Mouse (Mus musculus) midbrain, embryonic 16.5 days (tissue): Measurements from ENCODE around the gene Fam104a. TPM values are rescaled to one million over a fixed set of nuclear protein-coding genes. Genes with fewer than 3 reads are reported as not detected.

Experiments
- ATAC-seq: fragments of 200-750 bp; cut with Nextera tagmentation; 2 replicates; pipeline ENCODE4 v1.8.0; 2017; ENCODE audit warnings: moderate TSS enrichment
- H3K27ac ChIP-seq: fragments of 300-500 bp; sonication (generic); 2 replicates; pipeline ENCODE4 v1.5.1; 2014; ENCODE audit warnings: mild to moderate bottlenecking, low read length, mixed read lengths
- H3K27me3 ChIP-seq: fragments of 300-500 bp; sonication (generic); 2 replicates; pipeline ENCODE4 v1.6.1; 2014; ENCODE audit warnings: low read depth, low read length, mixed read lengths; ENCODE audit not compliant: control insufficient read depth, insufficient read depth
- H3K36me3 ChIP-seq: fragments of 300-500 bp; sonication (generic); 2 replicates; pipeline ENCODE4 v1.6.1; 2014; ENCODE audit warnings: mild to moderate bottlenecking, low read length, moderate library complexity, mixed read lengths; ENCODE audit not compliant: control insufficient read depth, insufficient read depth
- H3K4me1 ChIP-seq: fragments of 300-500 bp; sonication (generic); 2 replicates; pipeline ENCODE4 v1.6.1; 2014; ENCODE audit warnings: mild to moderate bottlenecking, low read length, mixed read lengths; ENCODE audit not compliant: control insufficient read depth, insufficient read depth
- H3K4me2 ChIP-seq: fragments of 300-500 bp; sonication (generic); 2 replicates; pipeline ENCODE4 v1.6.1; 2014; ENCODE audit warnings: mild to moderate bottlenecking, low read length, mixed read lengths
- H3K4me3 ChIP-seq: fragments of 300-500 bp; sonication (generic); 2 replicates; pipeline ENCODE4 v1.5.1; 2014; ENCODE audit warnings: low read depth, mild to moderate bottlenecking, low read length, moderate library complexity, mixed read lengths
- H3K9ac ChIP-seq: fragments of 300-500 bp; sonication (generic); 2 replicates; pipeline ENCODE4 v1.6.1; 2014; ENCODE audit warnings: low read depth, low read length, mixed read lengths
- H3K9me3 ChIP-seq: fragments of 300-500 bp; sonication (generic); replicated peaks from 2 replicates; pipeline ENCODE4 v1.6.1; 2014; ENCODE audit warnings: mild to moderate bottlenecking, low read length, mixed read lengths; ENCODE audit not compliant: control insufficient read depth, poor library complexity, severe bottlenecking
- WGBS: fragments of 180-500 bp; shearing (Covaris S2); extraction: QIAGEN DNeasy Blood & Tissue Kit; methylation state at CpG from one replicate; pipeline ENCODE4 v1.1.7; 2014; 5-methylcytosine and 5-hydroxymethylcytosine counted together
- polyA plus RNA-seq: library from polyadenylated mRNA; unstranded; fragments of >200 nt; fragmentation: Nextera tagmentation; extraction: Ambion mirVana; gene quantifications from 2 replicates; pipeline ENCODE4 v1.2.1, GENCODE M21; 2015

The Fam104a gene
- polyA plus RNA-seq, 1 experiment from 2014 or later, result 37.4 TPM

- H3K4me1 ChIP-seq, result peaks cover 14% of the 10 kb centered on the region
- no peak overlapping the region for H3K27ac ChIP-seq
- H3K4me3 ChIP-seq, result no peak overlapping the region
- H3K9me3 ChIP-seq, result no peaks in the 10 kb centered on the region
- no peak overlapping the region for H3K9ac ChIP-seq
- no peak for ATAC-seq
- WGBS, result 88% methylated on average over 6 of the region's 6 CpGs
- peaks cover 42% of the 10 kb centered on the region for H3K36me3 ChIP-seq
- no peak overlapping the region for H3K4me2 ChIP-seq
- H3K27me3 ChIP-seq, result no peaks in the 10 kb centered on the region
Observed at GRCm38 (mm10) chr11:113652516-113652915, 31.4 kb downstream of the Fam104a start.

DNA sequence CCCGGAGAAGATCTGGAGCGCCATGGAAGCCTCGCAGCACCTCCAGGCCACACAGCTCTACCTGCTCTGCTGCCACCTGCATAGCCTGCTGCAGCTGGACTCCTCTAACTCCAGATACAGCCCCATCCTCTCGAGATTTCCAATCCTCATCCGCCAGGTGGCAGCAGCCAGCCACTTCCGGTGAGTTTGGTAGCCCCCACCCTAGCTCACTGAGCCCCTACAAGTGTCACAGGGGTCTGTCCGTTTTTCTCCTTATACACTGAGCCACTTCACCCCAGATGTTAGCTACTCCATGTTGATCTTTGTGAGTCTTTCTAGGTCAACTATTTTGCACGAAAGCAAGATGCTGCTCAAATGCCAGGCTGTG lies 32.1 kb downstream of the Fam104a start:
- no peaks in the 10 kb centered on the region for H3K9me3 ChIP-seq
- H3K27ac ChIP-seq, result no peak overlapping the region
- peaks cover 39% of the 10 kb centered on the region for H3K36me3 ChIP-seq
- no peak overlapping the region for H3K4me2 ChIP-seq
- no peaks in the 10 kb centered on the region for H3K27me3 ChIP-seq
- H3K9ac ChIP-seq, result no peak overlapping the region
- 39% methylated on average over 8 of the region's 8 CpGs for WGBS
- H3K4me1 ChIP-seq, result peaks cover 14% of the 10 kb centered on the region
- H3K4me3 ChIP-seq, result no peak overlapping the region
- 0 out of 2 replicates have a peak, but pooled peaks have one; percentile 30 for ATAC-seq

GRCm38 (mm10) chr11:113651206-113651906 lies 32.6 kb downstream of the Fam104a start:
- Histone ChIP-seq H3K9me3 (no peaks in the 10 kb centered on the region), H3K4me3 (no peak overlapping the region), H3K27ac (no peak overlapping the region), H3K4me2 (peak overlapping the region; percentile 69; the same call in 1 of the 2 replicates), H3K4me1 (peaks cover 14% of the 10 kb centered on the region), H3K36me3 (peaks cover 34% of the 10 kb centered on the region), H3K9ac (no peak overlapping the region), H3K27me3 (no peaks in the 10 kb centered on the region)
- 71% methylated on average over 22 of the region's 22 CpGs for WGBS
- ATAC-seq, result no peak

- H3K9me3 ChIP-seq, result no peaks in the 10 kb centered on the region
- H3K4me3 ChIP-seq, result peak within 1 kb of the TSS; percentile 90
- H3K4me1 ChIP-seq, result peaks cover 14% of the 10 kb centered on the region
- peaks cover 18% of the 10 kb centered on the region for H3K36me3 ChIP-seq
- H3K4me2 ChIP-seq, result peak within 1 kb of the TSS; percentile 69
- peak within 1 kb of the TSS; percentile 95 for H3K9ac ChIP-seq
- peak within 1 kb of the TSS; percentile 90 for H3K27ac ChIP-seq
- H3K27me3 ChIP-seq, result no peaks in the 10 kb centered on the region
- under 1% methylated on average over 91 of the region's 91 CpGs for WGBS
- peak; percentile 85 for ATAC-seq
Observed at GRCm38 (mm10) chr11:113649353-113650210, 34.4 kb downstream of the Fam104a start, which contains the start of gene Slc39a11. TSS of gene Slc39a11 (minus strand) at chr11:113650079.

GRCm38 (mm10) chr11:113648690-113649352 lies 35.1 kb downstream of the Fam104a start, which contains the start of gene Cog1:
TSS of gene Cog1 (plus strand) at chr11:113649169.
- H3K27ac ChIP-seq, result peak within 1 kb of the TSS; percentile 90
- no peaks in the 10 kb centered on the region for H3K27me3 ChIP-seq
- peak within 1 kb of the TSS; percentile 69 for H3K4me2 ChIP-seq
- no peaks in the 10 kb centered on the region for H3K9me3 ChIP-seq
- 42% methylated on average over 26 of the region's 26 CpGs for whole genome bisulfite sequencing
- no peak for ATAC-seq
- H3K9ac ChIP-seq, result peak within 1 kb of the TSS; percentile 95
- H3K4me3 ChIP-seq, result peak within 1 kb of the TSS; percentile 90
- peaks cover 14% of the 10 kb centered on the region for H3K4me1 ChIP-seq
- peaks cover 10% of the 10 kb centered on the region for H3K36me3 ChIP-seq

- Histone ChIP-seq H3K27me3 (no peaks in the 10 kb centered on the region), H3K36me3 (peaks cover 4% of the 10 kb centered on the region; the same call in 1 of the 2 replicates), H3K9ac (no peak overlapping the region), H3K9me3 (no peaks in the 10 kb centered on the region), H3K4me1 (peaks cover 14% of the 10 kb centered on the region), H3K4me3 (no peak overlapping the region), H3K27ac (no peak overlapping the region), H3K4me2 (no peak overlapping the region)
- no peak for ATAC-seq
- WGBS, result 4% methylated on average over 15 of the region's 15 CpGs
Observed at GRCm38 (mm10) chr11:113648152-113648551, 35.8 kb downstream of the Fam104a start.

GRCm38 (mm10) chr11:113645181-113645580 lies 38.8 kb downstream of the Fam104a start:
- ATAC-seq, result no peak

DNA sequence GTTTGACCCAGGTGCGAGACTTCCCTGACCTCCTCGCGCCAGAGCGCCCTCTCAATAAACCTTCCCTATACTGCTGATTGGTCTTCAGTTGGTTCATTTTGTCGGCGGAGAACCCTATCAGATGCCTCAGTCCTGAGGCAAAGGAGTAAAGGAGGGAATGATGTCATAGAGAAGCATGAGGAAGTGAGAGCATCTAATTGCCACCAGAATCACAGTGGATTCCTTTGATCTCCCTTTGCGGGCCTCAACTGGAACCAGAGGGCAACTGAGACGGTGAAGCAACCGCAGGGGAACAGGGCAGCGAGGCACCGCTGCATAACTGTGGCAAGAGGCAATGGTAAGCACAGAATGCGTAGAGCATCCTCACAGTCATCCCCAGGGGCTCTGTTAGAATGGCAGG lies 45.3 kb downstream of the Fam104a start:
- no peaks in the 10 kb centered on the region for H3K4me1 ChIP-seq
- no peaks in the 10 kb centered on the region for H3K36me3 ChIP-seq
- no peaks in the 10 kb centered on the region for H3K27me3 ChIP-seq
- no peak for ATAC-seq
- no peaks in the 10 kb centered on the region; the same call in 1 of the 2 replicates for H3K9me3 ChIP-seq
- no peak overlapping the region for H3K4me3 ChIP-seq
- no peak overlapping the region for H3K4me2 ChIP-seq
- no peak overlapping the region for H3K9ac ChIP-seq
- 93% methylated on average over 12 of the region's 12 CpGs for WGBS
- no peak overlapping the region for H3K27ac ChIP-seq

More at GRCm38 (mm10) chr11:113645181-113645580, 38.8 kb downstream of the Fam104a start:
- WGBS, result 86% methylated on average over 3 of the region's 3 CpGs
- H3K9me3 ChIP-seq, result no peaks in the 10 kb centered on the region
- no peak overlapping the region for H3K9ac ChIP-seq
- H3K4me3 ChIP-seq, result no peak overlapping the region
- no peak overlapping the region for H3K4me2 ChIP-seq
- H3K27ac ChIP-seq, result no peak overlapping the region
- no peaks in the 10 kb centered on the region for H3K27me3 ChIP-seq
- peaks cover 5% of the 10 kb centered on the region for H3K4me1 ChIP-seq
- H3K36me3 ChIP-seq, result no peaks in the 10 kb centered on the region
